Mouse (Mus musculus): ENCODE measurements around the gene Clec4e. TPM values are rescaled to one million over a fixed set of nuclear protein-coding genes. Genes with fewer than 3 reads are reported as not detected.
"Not testable (repeated sequence)": the region's sequence is repeated elsewhere in the genome, so short reads cannot be mapped to it uniquely, and the experiment has no call there.

Clec4e gene
- total RNA-seq (2021), result not detected
- long read RNA-seq, experiment 1, result 0 reads
- long read RNA-seq, experiment 2, result 0 reads

DNA sequence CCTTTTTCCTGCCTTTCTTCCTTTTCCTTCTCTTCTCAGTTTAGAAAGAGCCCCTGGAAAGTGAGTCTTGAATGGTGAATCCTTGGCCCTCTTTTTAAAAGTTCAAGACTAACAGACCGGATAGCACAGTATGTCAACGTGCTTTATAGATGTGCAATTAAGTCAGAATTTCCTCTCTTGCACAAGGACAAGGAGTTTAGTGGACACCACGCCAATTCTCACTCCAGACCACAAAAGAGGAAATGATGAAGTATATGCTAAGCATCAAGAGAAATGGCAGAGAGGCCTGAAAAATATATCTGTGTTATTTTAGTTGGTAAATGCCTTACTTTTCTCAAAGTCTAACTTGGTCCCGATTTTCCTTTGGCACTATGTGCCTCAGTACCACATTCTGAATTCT, at the start of gene Clec4e:
Gene Clec4e (minus strand): TSS at position 118 of the 400 bp plus-strand sequence.
- intact Hi-C loops (cut with DNase I), result no loop called here
- no peak for DNase-seq (ENCODE audit: low spot score in 2 of 2)

DNA sequence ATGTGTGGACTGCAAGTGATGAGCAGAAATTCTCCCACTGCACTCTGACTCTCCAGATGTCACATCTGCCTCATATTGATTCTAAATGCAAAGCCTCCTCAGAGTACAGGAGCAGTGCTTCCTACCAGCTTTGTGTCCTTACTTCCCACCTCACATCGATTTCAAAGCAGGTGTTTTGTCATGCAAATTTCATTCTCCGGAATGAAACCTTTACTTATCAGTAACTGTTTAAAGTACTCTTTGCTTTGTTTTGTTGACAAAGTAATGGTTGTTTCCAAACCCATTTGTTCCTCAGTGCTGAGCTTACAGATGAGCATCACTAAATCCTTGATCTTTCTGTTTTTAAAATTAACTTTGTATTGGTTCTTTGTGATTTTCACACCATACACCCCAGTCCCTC, 42.8 kb upstream of the Clec4e start:
- no peak for DNase-seq (ENCODE audit: low spot score in 2 of 2)
- intact Hi-C loops (cut with DNase I), result no loop called here

DNA sequence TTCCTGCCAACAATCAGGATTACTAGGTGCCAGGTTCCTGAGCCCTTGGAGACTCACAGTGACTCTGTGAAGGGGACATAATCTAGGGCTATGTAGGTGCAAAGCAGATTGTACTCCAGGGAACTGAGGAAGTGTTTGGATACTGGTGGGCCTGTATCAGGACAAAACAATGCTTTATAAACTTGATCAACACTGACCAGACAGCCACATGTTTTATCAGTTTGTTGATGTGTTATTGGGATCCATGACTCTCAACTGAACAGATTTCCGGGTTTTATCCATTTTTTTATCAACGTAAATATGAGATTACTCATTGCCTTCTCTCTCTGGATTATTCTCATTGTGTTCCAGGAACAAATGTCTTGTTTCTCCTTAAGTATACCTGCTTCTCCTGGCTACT, 18.4 kb upstream of the Clec4e start, which contains the start of gene Vmn2r19:
Gene Vmn2r19 (plus strand): TSS at position 301 of the 400 bp plus-strand sequence.
- DNase-seq (ENCODE audit: low spot score in 2 of 2), result no peak
- intact Hi-C loops (cut with DNase I), result no loop called here

DNA sequence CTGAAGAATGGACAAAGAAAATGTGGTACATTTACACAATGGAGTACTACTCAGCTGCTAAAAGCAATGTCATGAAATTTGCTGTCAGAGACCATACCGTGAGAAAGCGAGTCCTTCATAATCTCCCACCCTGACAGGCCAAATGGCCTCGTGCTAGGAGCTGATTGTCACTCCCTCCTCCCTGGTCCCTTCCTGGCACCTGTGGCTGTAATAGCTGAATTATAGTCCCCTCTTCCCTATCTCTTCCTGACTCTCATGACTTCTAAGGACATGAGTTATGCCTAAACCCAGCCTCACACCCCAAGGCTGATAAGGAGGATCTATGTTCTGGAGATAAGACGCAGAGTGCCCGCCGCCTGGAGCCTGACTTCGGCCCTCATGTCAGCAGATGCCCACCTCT, 16.6 kb upstream of the Clec4e start:
- DNase-seq (ENCODE audit: low spot score in 2 of 2); intact Hi-C loops (cut with DNase I): not testable (repeated sequence)

DNA sequence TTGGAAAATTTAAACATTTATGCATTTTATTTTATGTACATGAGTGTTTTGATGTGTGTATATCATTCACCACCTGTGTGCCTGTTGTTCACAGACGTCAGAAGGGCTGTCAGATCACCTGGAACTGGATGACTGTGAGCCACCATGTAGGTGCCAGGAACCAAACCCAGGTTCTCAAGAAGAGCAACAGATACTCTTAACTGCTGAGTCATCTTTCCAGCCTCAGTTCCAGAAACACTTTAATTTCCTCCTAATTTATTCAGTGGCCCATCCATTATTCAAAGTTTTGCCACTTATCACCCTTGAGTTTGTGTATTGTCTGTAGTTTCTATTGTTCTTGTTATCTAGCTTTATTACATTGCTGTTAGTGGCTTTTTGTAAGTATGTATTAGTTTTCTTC, 7.0 kb upstream of the Clec4e start:
- no peak for DNase-seq (ENCODE audit: low spot score in 2 of 2)
- intact Hi-C loops (cut with DNase I), result no loop called here

DNA sequence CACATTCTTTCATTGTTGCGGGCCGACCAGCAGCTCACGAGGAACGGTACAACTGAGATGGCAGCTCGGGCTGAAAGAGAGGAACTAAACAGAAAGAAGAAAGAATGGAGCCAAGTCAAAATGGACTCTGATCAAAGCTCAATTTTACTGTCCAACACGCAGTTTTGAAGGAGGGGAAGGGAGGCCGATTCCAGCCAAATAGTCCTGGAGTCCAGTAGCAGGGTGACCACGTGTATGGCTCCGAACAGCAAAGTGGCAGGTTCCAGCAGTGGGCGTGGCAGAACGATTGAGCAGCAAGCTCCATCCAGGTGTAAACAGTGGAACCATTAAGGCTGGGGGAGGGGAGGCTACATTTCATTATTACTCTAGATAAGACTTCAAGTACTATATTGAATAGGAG, 3.8 kb upstream of the Clec4e start:
- intact Hi-C loops (cut with DNase I); DNase-seq (ENCODE audit: low spot score in 2 of 2): not testable (repeated sequence)

DNA sequence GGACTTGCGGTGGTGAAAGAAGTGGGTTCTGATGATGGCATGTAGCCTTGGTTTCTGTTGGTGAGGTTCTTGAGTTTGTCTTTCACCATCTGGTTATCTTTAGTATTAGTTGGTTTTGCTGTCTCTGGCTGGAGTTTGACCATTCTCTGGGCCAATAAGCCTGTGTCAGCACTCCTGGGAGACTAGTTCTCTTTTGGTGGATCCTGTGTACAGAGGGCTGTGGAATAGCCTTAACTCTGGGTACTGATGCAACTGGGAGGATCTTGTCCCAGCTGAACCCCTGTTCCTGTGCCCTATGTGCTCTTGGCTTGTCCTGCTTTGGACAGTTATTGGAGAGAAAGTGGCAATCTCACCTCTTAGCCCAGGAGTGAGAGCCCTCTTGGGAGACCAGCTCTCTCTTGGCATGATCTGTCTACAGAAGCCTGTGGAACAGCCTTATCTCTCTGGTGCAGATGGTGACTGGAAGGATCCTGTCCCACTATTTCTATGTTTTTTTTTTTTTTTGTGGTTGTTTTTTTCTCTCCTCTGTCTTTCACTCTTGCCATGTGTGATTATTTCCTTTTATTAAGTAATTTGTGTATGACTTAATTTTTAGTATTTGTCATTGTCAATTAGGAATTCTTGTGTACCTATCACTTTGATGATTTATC, 3.2 kb upstream of the Clec4e start:
- intact Hi-C loops (cut with DNase I), result no loop called here
- DNase-seq (ENCODE audit: low spot score in 2 of 2), result no peak

DNA sequence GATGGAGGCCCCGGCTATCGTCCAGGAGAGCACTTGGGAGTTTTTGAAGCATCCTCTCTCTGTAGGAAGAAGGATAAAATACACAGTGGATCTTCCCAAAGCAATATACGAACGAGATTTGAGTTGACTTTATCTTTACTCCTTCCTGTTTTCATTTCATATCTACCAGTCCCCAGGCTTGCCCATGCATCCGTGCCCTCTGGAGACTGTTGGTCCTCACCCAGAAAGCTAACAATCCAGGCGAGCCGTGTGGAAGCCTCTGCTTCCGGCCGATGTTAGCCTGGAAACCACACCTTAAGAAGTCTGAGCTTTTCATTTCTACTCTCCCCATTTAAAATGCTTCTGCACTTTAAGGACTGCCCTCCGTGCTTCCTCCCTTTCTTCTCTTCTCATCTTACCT, 739 bp downstream of the Clec4e start:
- intact Hi-C loops (cut with DNase I), result no loop called here
- no peak for DNase-seq (ENCODE audit: low spot score in 2 of 2)

DNA sequence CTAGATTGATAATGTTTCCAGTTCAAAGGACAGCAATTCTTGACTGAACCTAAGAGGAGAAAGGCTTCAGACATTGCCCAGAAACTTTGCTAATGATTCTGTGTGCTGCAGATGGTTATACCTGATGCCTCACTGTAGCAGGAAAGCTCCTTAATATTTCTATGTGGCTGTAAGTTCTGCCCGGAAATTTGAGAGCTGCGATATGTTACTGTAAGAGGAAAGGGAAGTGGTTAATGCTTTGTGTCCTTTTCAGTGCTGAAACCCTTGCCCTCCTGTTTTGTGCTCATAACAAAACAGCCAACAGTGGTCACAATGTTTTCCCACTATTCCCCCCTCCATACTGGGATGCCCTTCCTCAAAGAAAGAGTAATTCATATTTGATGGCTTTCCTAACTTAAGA, 3.4 kb downstream of the Clec4e start:
- intact Hi-C loops (cut with DNase I), result no loop called here
- no peak for DNase-seq (ENCODE audit: low spot score in 2 of 2)

DNA sequence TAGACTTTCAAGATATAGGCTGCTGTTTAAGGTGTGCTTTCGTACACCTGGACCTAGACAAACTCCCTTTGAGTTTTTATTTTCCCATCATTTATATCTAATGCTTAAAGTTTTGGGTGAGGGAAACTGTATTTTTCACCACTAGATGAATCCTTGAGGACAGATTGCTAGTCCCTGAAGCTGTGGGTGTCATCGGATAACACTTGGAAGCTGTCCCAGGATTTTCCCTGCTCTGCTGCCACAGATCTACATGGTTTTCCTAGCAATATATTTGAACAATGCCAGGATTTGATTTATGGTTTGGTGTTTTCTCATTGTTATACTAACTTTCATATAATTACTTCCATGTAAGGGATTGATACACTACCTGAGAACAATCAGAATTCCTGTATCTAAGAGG, 10.2 kb downstream of the Clec4e start:
- intact Hi-C loops (cut with DNase I), result no loop called here
- peak; percentile 6 to 7 for DNase-seq (ENCODE audit: low spot score in 2 of 2)

DNA sequence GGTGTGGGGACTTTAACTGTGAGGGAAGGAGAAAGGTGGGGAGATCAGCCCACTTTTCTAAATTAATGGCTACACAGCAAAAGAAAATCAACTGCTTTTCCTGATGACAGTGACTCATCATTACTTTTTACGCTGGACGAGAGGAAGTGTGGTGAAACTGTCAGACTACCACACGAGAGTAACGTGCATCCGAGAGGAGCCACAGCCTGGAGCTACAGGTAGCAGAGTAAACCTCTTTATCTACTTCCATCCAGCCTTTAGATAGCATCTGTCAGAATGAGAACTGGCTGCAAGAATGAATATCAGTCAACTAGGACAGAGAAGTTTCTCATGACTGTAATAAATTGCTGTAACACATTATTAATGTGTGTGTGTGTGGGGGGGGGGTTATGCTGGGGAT, 22.7 kb downstream of the Clec4e start:
- intact Hi-C loops (cut with DNase I), result no loop called here
- no peak for DNase-seq (ENCODE audit: low spot score in 2 of 2)

DNA sequence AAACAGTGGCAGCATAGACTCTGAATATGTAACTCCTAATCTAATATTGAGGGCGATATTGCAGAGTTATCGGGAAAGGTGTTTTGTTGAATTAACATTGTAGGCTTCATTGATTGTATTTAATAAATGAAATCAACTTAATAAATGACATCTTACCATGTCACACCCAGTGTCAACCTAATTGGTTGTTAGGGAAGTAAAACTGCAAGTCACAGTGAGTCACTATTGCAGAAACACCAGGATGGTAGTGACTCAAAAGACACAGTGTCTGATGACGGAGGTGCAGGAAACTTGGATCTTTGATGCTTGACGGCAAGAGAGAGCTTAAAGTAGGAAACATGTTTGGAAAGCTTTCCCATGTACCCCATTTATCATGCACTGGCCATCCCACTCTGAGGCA, 23.9 kb downstream of the Clec4e start:
- intact Hi-C loops (cut with DNase I), result no loop called here
- no peak for DNase-seq (ENCODE audit: low spot score in 2 of 2)

DNA sequence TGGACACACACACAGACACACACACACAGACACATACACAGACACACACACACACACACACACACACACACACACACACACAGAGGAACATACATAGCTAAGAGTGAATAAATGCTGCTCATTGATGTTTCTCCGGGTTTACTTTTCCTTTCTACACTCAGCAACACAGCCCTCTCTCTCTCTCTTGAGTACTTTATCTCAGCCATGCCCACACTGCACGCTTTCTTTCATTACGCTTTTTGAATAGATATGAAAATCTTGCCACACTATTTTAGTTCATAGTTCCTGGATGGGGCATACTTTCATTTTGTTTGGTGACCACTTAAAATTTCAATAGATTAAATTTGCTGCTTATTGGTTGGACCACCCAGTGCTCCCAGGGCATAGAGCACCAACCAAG, 25.5 kb downstream of the Clec4e start:
- intact Hi-C loops (cut with DNase I), result no loop called here
- DNase-seq (ENCODE audit: low spot score in 2 of 2), result no peak

DNA sequence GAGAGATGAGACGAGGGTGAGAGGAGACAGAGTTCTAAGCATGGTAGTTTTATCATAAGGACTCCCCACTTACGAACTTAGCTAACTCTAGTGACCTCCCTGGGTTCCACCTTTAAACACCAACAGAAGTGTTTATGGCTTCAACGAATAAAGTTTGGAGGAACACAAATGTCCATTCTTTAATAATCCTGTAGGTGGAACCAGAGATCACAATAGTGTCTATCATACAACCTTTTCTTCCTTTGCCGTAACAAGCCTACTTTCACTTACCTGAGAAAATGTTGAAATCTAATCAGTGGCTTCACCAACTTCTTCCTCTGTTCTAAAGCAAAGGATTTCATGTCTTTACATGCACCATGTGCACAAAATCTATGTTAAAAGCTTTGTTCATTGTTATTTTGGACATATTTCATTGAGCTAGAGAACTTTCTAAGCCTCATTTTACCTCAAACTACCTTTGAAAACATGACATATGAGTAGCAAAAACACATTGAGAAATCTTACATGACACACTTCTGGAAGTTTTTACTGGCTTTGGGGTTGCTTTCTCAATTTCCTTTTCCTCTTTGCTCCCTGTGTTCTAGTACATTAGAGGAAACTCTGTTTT, 28.0 kb downstream of the Clec4e start, which contains the start of gene Clec4d:
Gene Clec4d (plus strand): TSS at position 557 of the 607 bp plus-strand sequence.
- intact Hi-C loops (cut with DNase I), result no loop called here
- no peak for DNase-seq (ENCODE audit: low spot score in 2 of 2)

DNA sequence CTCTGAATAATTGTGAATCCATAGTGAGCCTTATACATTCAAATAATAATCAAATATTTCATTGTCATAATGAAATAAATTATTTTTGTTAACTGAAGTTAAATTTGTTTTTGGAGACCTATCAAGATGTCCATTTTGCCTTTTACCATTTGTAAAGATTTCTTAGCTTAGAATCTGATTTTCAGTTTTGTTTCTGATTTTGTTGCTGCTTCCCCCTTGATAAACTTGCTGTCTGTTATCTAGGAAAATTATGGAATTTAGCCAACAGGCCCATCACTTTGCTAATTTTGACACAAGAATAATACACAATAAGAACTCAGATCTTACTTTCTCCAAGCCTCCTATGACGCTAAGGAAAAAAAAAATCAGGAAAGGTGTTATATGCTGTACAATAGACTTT, 28.8 kb downstream of the Clec4e start:
- DNase-seq (ENCODE audit: low spot score in 2 of 2), result no peak
- intact Hi-C loops (cut with DNase I), result no loop called here

DNA sequence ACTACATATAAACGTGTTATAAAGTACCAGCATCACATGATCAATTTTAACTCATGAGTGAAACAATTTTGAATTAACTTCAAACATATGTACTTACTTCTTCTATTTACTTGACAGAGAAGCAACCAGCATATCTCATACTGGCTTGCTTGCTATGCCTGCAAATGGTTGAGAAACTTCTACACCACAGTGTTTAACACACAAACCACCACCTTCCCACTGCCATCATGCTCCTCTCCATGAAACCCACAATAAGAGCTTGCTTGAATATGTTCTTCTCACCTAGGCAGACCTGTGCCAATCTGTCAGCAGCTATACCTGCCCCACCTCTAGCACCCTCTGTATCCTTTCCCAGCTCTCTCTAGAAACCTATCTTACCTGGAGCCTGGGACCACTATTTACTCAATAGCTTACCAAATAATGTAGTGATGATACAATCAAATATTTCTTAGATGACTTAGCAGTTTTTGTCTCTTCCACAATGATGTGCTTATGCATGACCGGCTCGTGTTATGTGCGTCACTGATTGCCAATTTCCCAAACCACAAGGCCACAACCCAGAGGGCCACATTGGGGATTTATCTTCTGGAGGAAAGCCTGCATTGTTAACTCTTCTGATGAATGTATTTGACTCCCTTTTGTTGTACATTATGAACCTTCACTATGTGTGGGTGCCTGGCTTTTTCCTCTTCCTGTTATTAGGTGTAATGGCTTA, 29.6 kb downstream of the Clec4e start:
- no peak for DNase-seq (ENCODE audit: low spot score in 2 of 2)
- intact Hi-C loops (cut with DNase I), result no loop called here

DNA sequence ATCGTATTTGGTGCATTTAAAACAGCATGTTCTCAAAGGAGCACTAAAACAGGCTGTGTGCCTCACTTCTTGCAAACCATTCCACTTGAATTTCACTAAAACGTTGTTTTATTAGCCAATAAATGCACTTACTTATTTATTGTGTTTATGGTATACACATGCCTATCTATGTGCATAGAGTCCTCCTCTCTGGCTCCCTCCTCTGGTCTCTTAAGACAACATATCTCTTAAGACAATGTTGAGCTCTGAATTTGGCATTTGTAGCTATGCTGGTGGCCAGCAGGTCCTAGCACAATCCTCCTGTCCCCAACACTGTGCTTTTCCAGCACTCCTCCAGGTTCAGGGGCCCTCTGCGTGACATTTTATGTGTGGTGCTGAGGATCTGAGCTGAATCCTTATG, 30.7 kb downstream of the Clec4e start:
- intact Hi-C loops (cut with DNase I), result no loop called here
- DNase-seq (ENCODE audit: low spot score in 2 of 2), result no peak

DNA sequence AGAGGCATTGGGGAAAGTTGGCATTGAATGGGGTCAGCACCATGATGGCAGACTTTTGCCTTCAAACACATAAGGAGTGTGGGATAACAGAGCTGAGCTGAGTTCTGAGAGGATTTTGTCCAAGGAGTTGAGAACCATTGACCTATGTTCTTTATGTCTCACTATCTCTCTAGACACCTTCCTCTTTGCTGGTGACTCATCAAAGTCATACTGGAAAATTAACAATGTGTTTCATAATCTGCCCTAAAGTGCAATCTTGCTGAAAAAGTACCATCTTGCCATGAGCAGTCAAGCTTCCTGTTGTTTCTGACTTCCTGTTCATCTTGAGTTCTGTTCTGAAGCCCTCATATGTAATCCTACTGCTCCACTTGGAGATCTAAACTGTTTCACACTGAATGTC, 36.9 kb downstream of the Clec4e start:
- intact Hi-C loops (cut with DNase I), result no loop called here
- no peak for DNase-seq (ENCODE audit: low spot score in 2 of 2)

DNA sequence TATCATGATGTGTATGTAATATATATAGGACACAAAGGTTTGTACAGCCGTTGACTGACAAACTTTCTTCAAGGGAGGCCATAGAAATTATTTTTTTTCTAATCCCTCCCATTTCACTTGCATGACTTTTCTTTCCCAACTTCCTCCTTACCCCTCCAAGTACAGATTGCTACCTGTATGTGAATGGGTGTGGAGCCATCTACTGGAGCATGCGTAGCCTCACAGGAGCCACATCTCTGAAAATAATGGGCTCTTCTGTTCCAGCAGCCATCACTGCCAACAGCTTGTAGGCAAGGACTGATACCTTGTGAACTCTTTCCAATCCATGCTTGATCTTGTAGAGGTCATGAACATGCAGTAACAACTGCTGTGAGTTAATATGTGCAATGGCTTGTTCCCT, 40.8 kb downstream of the Clec4e start:
- intact Hi-C loops (cut with DNase I); DNase-seq (ENCODE audit: low spot score in 2 of 2): not testable (repeated sequence)

DNA sequence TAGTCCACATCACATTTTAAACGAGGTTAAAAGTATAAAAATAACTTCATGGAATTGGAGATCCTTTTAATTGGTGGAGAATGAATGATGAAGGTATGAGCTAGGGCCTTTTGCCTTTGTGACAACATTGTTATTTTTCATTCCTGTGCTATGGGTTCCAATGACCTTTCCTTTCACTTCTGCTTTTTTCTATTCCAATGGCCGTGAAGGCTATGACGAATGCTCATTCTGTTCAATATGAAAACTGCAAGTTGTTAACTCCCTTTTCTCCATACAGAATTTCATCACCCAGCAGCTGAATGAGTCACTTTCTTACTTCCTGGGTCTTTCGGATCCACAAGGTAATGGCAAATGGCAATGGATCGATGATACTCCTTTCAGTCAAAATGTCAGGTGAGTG, 45.5 kb downstream of the Clec4e start:
- intact Hi-C loops (cut with DNase I), result no loop called here
- DNase-seq (ENCODE audit: low spot score in 2 of 2), result no peak

DNA sequence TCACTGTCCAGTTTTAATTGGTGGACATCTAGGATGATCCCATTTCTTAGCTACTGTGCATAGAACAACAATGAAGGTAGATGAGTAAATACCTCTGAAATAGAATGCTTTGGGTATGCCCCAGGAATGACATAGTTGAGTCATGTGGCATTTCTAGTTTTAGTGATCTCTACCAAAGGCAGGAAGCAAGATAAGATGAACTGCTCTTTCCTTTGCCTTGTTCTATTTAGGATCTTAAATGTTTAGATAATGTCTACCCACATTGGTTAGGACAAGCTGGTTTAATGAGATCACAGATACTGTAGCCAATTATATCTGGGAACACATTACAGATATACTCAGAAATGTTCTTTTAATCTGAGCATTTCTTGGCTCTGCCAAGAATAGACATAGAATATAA, 52.1 kb downstream of the Clec4e start:
- intact Hi-C loops (cut with DNase I), result no loop called here

More for the DNA sequence above, 52.1 kb downstream of the Clec4e start:
- DNase-seq (ENCODE audit: low spot score in 2 of 2), result no peak
